Mouse (Mus musculus): ENCODE results near the gene Gpr135. TPM values are rescaled to one million over a fixed set of nuclear protein-coding genes. Genes with fewer than 3 reads are reported as not detected.

Gpr135 gene
- polyA plus RNA-seq, 1 experiment: not detected

- H3K4me3 ChIP-seq (replicated peaks): no peak overlapping the region
- TF ChIP-seq FLI1 (IDR thresholded peaks at IDR 0.05; ENCODE audit: low read length) (no peak), GATA1 (IDR thresholded peaks at IDR 0.05; ENCODE audit: borderline replicate concordance, low read length) (no peak)
Measured at GRCm38 (mm10) chr12:72036097-72036661, 34.7 kb downstream of the Gpr135 start.

GRCm38 (mm10) chr12:72031794-72032193, 39.1 kb downstream of the Gpr135 start:
- no peak for TF ChIP-seq FLI1 (IDR thresholded peaks at IDR 0.05; ENCODE audit: low read length)
- no peak for TF ChIP-seq GATA1 (IDR thresholded peaks at IDR 0.05; ENCODE audit: borderline replicate concordance, low read length)
- Histone ChIP-seq H3K4me1 (no peaks in the 10 kb centered on the region; the same call in 1 of the 2 replicates), H3K27me3 (replicated peaks) (peaks cover 6% of the 10 kb centered on the region), H3K9me3 (peaks cover 18% of the 10 kb centered on the region), H3K36me3 (replicated peaks; ENCODE audit: low read length) (no peaks in the 10 kb centered on the region), H3K4me3 (replicated peaks) (no peak overlapping the region)

More at GRCm38 (mm10) chr12:72036097-72036661, 34.7 kb downstream of the Gpr135 start:
- Histone ChIP-seq H3K4me1 (no peaks in the 10 kb centered on the region; the same call in 1 of the 2 replicates), H3K27me3 (replicated peaks) (peaks cover 13% of the 10 kb centered on the region), H3K9me3 (peaks cover 12% of the 10 kb centered on the region), H3K36me3 (replicated peaks; ENCODE audit: low read length) (no peaks in the 10 kb centered on the region)

- H3K27me3 ChIP-seq (replicated peaks): peaks cover 4% of the 10 kb centered on the region
- H3K36me3 ChIP-seq (replicated peaks; ENCODE audit: low read length): no peaks in the 10 kb centered on the region
- no peak for TF ChIP-seq GATA1 (IDR thresholded peaks at IDR 0.05; ENCODE audit: borderline replicate concordance, low read length)
- TF ChIP-seq FLI1 (IDR thresholded peaks at IDR 0.05; ENCODE audit: low read length): no peak
- H3K4me3 ChIP-seq (replicated peaks): no peak overlapping the region
- no peaks in the 10 kb centered on the region; the same call in 1 of the 2 replicates for H3K4me1 ChIP-seq
- H3K9me3 ChIP-seq: peaks cover 19% of the 10 kb centered on the region
Measured at GRCm38 (mm10) chr12:72031171-72031570, 39.8 kb downstream of the Gpr135 start.

- Histone ChIP-seq H3K4me3 (replicated peaks) (no peak overlapping the region), H3K9me3 (peaks cover 28% of the 10 kb centered on the region), H3K4me1 (0 out of 2 replicates have a peak, but pooled peaks cover 8% of the 10 kb centered on the region), H3K27me3 (replicated peaks) (peaks cover 3% of the 10 kb centered on the region), H3K36me3 (replicated peaks; ENCODE audit: low read length) (no peaks in the 10 kb centered on the region)
- TF ChIP-seq FLI1 (IDR thresholded peaks at IDR 0.05; ENCODE audit: low read length) (no peak), GATA1 (IDR thresholded peaks at IDR 0.05; ENCODE audit: borderline replicate concordance, low read length) (no peak)
Measured at GRCm38 (mm10) chr12:72025275-72025795, 45.6 kb downstream of the Gpr135 start.

GRCm38 (mm10) chr12:72023572-72023971, 47.4 kb downstream of the Gpr135 start:
- H3K4me3 ChIP-seq (replicated peaks): no peak overlapping the region
- H3K4me1 ChIP-seq: 0 out of 2 replicates have a peak, but pooled peaks cover 8% of the 10 kb centered on the region
- TF ChIP-seq GATA1 (IDR thresholded peaks at IDR 0.05; ENCODE audit: borderline replicate concordance, low read length) (no peak), FLI1 (IDR thresholded peaks at IDR 0.05; ENCODE audit: low read length) (no peak)
- peaks cover 33% of the 10 kb centered on the region for H3K9me3 ChIP-seq
- H3K27me3 ChIP-seq (replicated peaks): peaks cover 6% of the 10 kb centered on the region
- no peaks in the 10 kb centered on the region for H3K36me3 ChIP-seq (replicated peaks; ENCODE audit: low read length)

GRCm38 (mm10) chr12:72022790-72023189, 48.1 kb downstream of the Gpr135 start:
- no peak for TF ChIP-seq GATA1 (IDR thresholded peaks at IDR 0.05; ENCODE audit: borderline replicate concordance, low read length)
- TF ChIP-seq FLI1 (IDR thresholded peaks at IDR 0.05; ENCODE audit: low read length): no peak
- H3K27me3 ChIP-seq (replicated peaks): peaks cover 6% of the 10 kb centered on the region
- H3K4me3 ChIP-seq (replicated peaks): no peak overlapping the region
- peaks cover 31% of the 10 kb centered on the region for H3K9me3 ChIP-seq
- H3K4me1 ChIP-seq: 0 out of 2 replicates have a peak, but pooled peaks cover 8% of the 10 kb centered on the region
- no peaks in the 10 kb centered on the region for H3K36me3 ChIP-seq (replicated peaks; ENCODE audit: low read length)

GRCm38 (mm10) chr12:72021543-72021942, 49.4 kb downstream of the Gpr135 start:
- TF ChIP-seq GATA1 (IDR thresholded peaks at IDR 0.05; ENCODE audit: borderline replicate concordance, low read length): no peak
- no peak for TF ChIP-seq FLI1 (IDR thresholded peaks at IDR 0.05; ENCODE audit: low read length)
- 0 out of 2 replicates have a peak, but pooled peaks cover 8% of the 10 kb centered on the region for H3K4me1 ChIP-seq

GRCm38 (mm10) chr12:72020285-72020684, 50.6 kb downstream of the Gpr135 start:
- no peak for TF ChIP-seq FLI1 (IDR thresholded peaks at IDR 0.05; ENCODE audit: low read length)
- no peak for TF ChIP-seq GATA1 (IDR thresholded peaks at IDR 0.05; ENCODE audit: borderline replicate concordance, low read length)
- H3K27me3 ChIP-seq (replicated peaks): peaks cover 5% of the 10 kb centered on the region

More at GRCm38 (mm10) chr12:72021543-72021942, 49.4 kb downstream of the Gpr135 start:
- peaks cover 6% of the 10 kb centered on the region for H3K27me3 ChIP-seq (replicated peaks)
- H3K4me3 ChIP-seq (replicated peaks): no peak overlapping the region
- no peaks in the 10 kb centered on the region for H3K36me3 ChIP-seq (replicated peaks; ENCODE audit: low read length)
- H3K9me3 ChIP-seq: peaks cover 26% of the 10 kb centered on the region

More at GRCm38 (mm10) chr12:72020285-72020684, 50.6 kb downstream of the Gpr135 start:
- Histone ChIP-seq H3K4me1 (0 out of 2 replicates have a peak, but pooled peaks cover 8% of the 10 kb centered on the region), H3K36me3 (replicated peaks; ENCODE audit: low read length) (no peaks in the 10 kb centered on the region), H3K4me3 (replicated peaks) (no peak overlapping the region), H3K9me3 (peaks cover 24% of the 10 kb centered on the region)

Other genes with a start within 250 kb of the Gpr135 start
- 52.8 and 186 TPM in 2 replicates for gene Daam1, start 240.0 kb downstream of the Gpr135 start, polyA plus RNA-seq (2012; ENCODE audit: insufficient read depth, low replicate concordance)
- 0.09 and 1.2 TPM in 2 replicates for gene L3hypdh, start 14.3 kb upstream of the Gpr135 start, polyA plus RNA-seq (2012; ENCODE audit: insufficient read depth, low replicate concordance)
- 5.1 and 7.9 TPM in 2 replicates for gene Jkamp, start 14.5 kb upstream of the Gpr135 start, polyA plus RNA-seq (2012; ENCODE audit: insufficient read depth, low replicate concordance)
- gene Ccdc175, start 113.9 kb upstream of the Gpr135 start, polyA plus RNA-seq (2012; ENCODE audit: insufficient read depth, low replicate concordance): not detected in 2 replicates